ENCODE assay signal across 17 mouse cellular contexts in genomic region chr12:70218795-70219540, GRCm38 (mm10). TPM values are rescaled to one million over a fixed set of nuclear protein-coding genes. Genes with fewer than 3 reads are reported as not detected.
DNase-seq lines count a peak whose midpoint lies in the region; ATAC-seq and TF ChIP-seq lines count a peak whose summit lies in the region.
"Had no signal": no experiment of that assay in that cellular context is flagged by ENCODE, and none has a peak within 500 bp of the region (broad histone marks: within the 10 kb centered on the region; RNA-seq: fewer than 3 reads in every experiment).

No protein-coding gene starts in this region.

- no peak for TF ChIP-seq POLR2A in kidney, adult 2 months (IDR thresholded peaks at IDR 0.05; ENCODE audit: low read depth, low read length)

- H3K36me3 ChIP-seq in kidney, postnatal 0 days (ENCODE audit: insufficient read depth, low read length) = peaks cover 14% of the 10 kb centered on the region
- no peaks in the 10 kb centered on the region for H3K36me3 ChIP-seq in kidney, adult 2 months (ENCODE audit: control insufficient read depth, insufficient read depth, low read length)
- peaks cover 50% of the 10 kb centered on the region for H3K36me3 ChIP-seq in liver, postnatal 0 days (replicated peaks; ENCODE audit: insufficient read depth, low read length)
- H3K36me3 ChIP-seq in splenic B cell, adult 2 months (ENCODE audit: control insufficient read depth, insufficient read depth, low read length, poor library complexity, severe bottlenecking) = no peaks in the 10 kb centered on the region
- H3K36me3 ChIP-seq: forebrain, embryonic 15.5 days; hindbrain, embryonic 15.5 days had no signal

- no peak overlapping the region for H3K4me2 ChIP-seq in kidney, postnatal 0 days (ENCODE audit: low read length)
- H3K4me2 ChIP-seq in liver, postnatal 0 days (ENCODE audit: low read depth, low read length) = 0 out of 2 replicates have a peak overlapping the region, but pooled peaks have one; percentile 18
- H3K4me2 ChIP-seq: forebrain, embryonic 15.5 days; hindbrain, embryonic 15.5 days; liver, embryonic 13.5 days had no signal

- no peaks in the 10 kb centered on the region for H3K27me3 ChIP-seq in kidney, postnatal 0 days (ENCODE audit: insufficient read depth, low read length)
- no peaks in the 10 kb centered on the region for H3K27me3 ChIP-seq in kidney, adult 2 months (replicated peaks; ENCODE audit: control insufficient read depth, insufficient read depth, low read length)
- no peaks in the 10 kb centered on the region for H3K27me3 ChIP-seq in liver, postnatal 0 days (ENCODE audit: insufficient read depth, low read length)
- H3K27me3 ChIP-seq in splenic B cell, adult 2 months (ENCODE audit: control insufficient read depth, insufficient read depth, low read length, poor library complexity, severe bottlenecking) = no peaks in the 10 kb centered on the region
- H3K27me3 ChIP-seq: forebrain, embryonic 15.5 days; hindbrain, embryonic 15.5 days; liver, embryonic 13.5 days had no signal

- DNase-seq in kidney, postnatal 0 days (ENCODE audit: low spot score) = no peak
- no peak for DNase-seq in kidney, adult 2 months
- DNase-seq in thymus, postnatal 0 days (ENCODE audit: low spot score) = peak; percentile 26
- no peak for DNase-seq in thymus, postnatal 14 days
- DNase-seq in liver, postnatal 0 days = no peak
- DNase-seq in splenic B cell, adult 2 months (ENCODE audit: low read depth, low spot score) = peak; percentile 22
- no peak for DNase-seq in cerebellum, adult 18-20 months
- DNase-seq in layer of hippocampus, postnatal 36 days = no peak
- DNase-seq: adrenal gland, postnatal 25 days; cerebellum, postnatal 10 days; gastrocnemius, postnatal 10 days; kidney, adult 8-10 months; layer of hippocampus, adult 9-11 months; liver, embryonic 13.5 days had no signal

- no peak overlapping the region for H3K9ac ChIP-seq in kidney, postnatal 0 days (ENCODE audit: low read depth, low read length)
- H3K9ac ChIP-seq in liver, postnatal 0 days (replicated peaks) = no peak overlapping the region
- H3K9ac ChIP-seq: forebrain, embryonic 15.5 days; hindbrain, embryonic 15.5 days; liver, embryonic 13.5 days had no signal

- H3K4me3 ChIP-seq in kidney, postnatal 0 days (replicated peaks; ENCODE audit: low read depth, low read length) = no peak overlapping the region
- H3K4me3 ChIP-seq in kidney, adult 2 months (ENCODE audit: insufficient read depth, low read depth, low read length) = no peak overlapping the region
- no peak overlapping the region for H3K4me3 ChIP-seq in liver, postnatal 0 days (ENCODE audit: low read depth, low read length)
- H3K4me3 ChIP-seq: forebrain, embryonic 15.5 days; hindbrain, embryonic 15.5 days; liver, embryonic 13.5 days had no signal

- TF ChIP-seq CTCF in kidney, postnatal 0 days (IDR thresholded peaks at IDR 0.05; ENCODE audit: low read depth) = no peak
- TF ChIP-seq CTCF in kidney, adult 2 months (conservative IDR thresholded peaks at IDR 0.05; ENCODE audit: insufficient read depth, insufficient read length, low read depth, low read length) = no peak
- no peak for TF ChIP-seq CTCF in liver, postnatal 0 days (IDR thresholded peaks at IDR 0.05; ENCODE audit: low read depth)

- no peaks in the 10 kb centered on the region; the same call in 1 of the 2 replicates for H3K4me1 ChIP-seq in kidney, postnatal 0 days (replicated peaks; ENCODE audit: insufficient read depth, low read length)
- no peaks in the 10 kb centered on the region; the same call in 1 of the 2 replicates for H3K4me1 ChIP-seq in kidney, adult 2 months (ENCODE audit: control insufficient read depth, insufficient read depth, low read length)
- H3K4me1 ChIP-seq in liver, postnatal 0 days (ENCODE audit: insufficient read depth) = peaks cover 16% of the 10 kb centered on the region
- H3K4me1 ChIP-seq: hindbrain, embryonic 15.5 days had no signal

- no peak; the same call in 1 of the 2 replicates for TF ChIP-seq EP300 in liver, postnatal 0 days (IDR thresholded peaks at IDR 0.05; ENCODE audit: low read depth)

- H3K9me3 ChIP-seq in kidney, postnatal 0 days (replicated peaks; ENCODE audit: low read length) = no peaks in the 10 kb centered on the region
- no peaks in the 10 kb centered on the region for H3K9me3 ChIP-seq in liver, postnatal 0 days (ENCODE audit: low read length)
- H3K9me3 ChIP-seq: forebrain, embryonic 15.5 days; hindbrain, embryonic 15.5 days; liver, embryonic 13.5 days had no signal

- no peak; the same call in 1 of the 2 replicates for ATAC-seq in kidney, postnatal 0 days (replicated peaks; ENCODE audit: low FRiP score, low read depth)
- ATAC-seq in liver, postnatal 0 days = peak; percentile 34; the same call in 1 of the 2 replicates
- ATAC-seq: forebrain, embryonic 15.5 days had no signal

- H3K27ac ChIP-seq in kidney, postnatal 0 days = peak overlapping the region; percentile 39; the same call in 1 of the 2 replicates
- H3K27ac ChIP-seq in kidney, adult 2 months (ENCODE audit: insufficient read depth, low read depth, low read length) = no peak overlapping the region
- peak overlapping the region; percentile 76 for H3K27ac ChIP-seq in liver, postnatal 0 days (ENCODE audit: low read depth)
- H3K27ac ChIP-seq: forebrain, embryonic 15.5 days; hindbrain, embryonic 15.5 days; liver, embryonic 13.5 days had no signal

- WGBS in kidney, postnatal 0 days = 64% methylated on average over 8 of the region's 8 CpGs
- 60% methylated on average over 8 of the region's 8 CpGs for WGBS in kidney, adult 2 months
- WGBS in liver, postnatal 0 days (ENCODE audit: insufficient replicate concordance) = 36% methylated on average over 8 of the region's 8 CpGs

RNA-seq across cellular contexts. Expression of gene Pygl, which starts 12.3 kb away (rescaled TPM):
- 43.1 and 44.2 TPM in 2 replicates for polyA plus RNA-seq in kidney, postnatal 0 days (2015; fragmentation: Nextera tagmentation; extraction: Ambion mirVana)
- 37.4 and 38.5 TPM in 2 replicates for polyA plus RNA-seq in kidney, adult 2 months (2012; rRNA removed)
- 14.4 and 16.1 TPM in 2 replicates for polyA plus RNA-seq in thymus, postnatal 0 days (2015; fragmentation: Nextera tagmentation; extraction: Ambion mirVana)
- 104 and 114 TPM in 2 replicates for polyA plus RNA-seq in liver, postnatal 0 days (2015; fragmentation: Nextera tagmentation; extraction: Ambion mirVana)
- total RNA-seq in layer of hippocampus, postnatal 36 days (2021) = 1 to 10 TPM; 3.4 to 5.8 TPM
- polyA plus RNA-seq: C2C12 had no signal

Comparison
In these comparisons a context has a peak if more than half of its experiments do, and no peak if none do; other contexts are left out.
1. DNase-seq: peak in thymus, postnatal 0 days (single experiment) and splenic B cell, adult 2 months (single experiment); none in kidney, postnatal 0 days (single experiment), kidney, adult 2 months (single experiment), thymus, postnatal 14 days (single experiment), liver, postnatal 0 days (single experiment), cerebellum, adult 18-20 months (0 of 2) and layer of hippocampus, postnatal 36 days (0 of 2).